Mouse (Mus musculus) E14TG2a.4 (cell line): ENCODE measurements around the gene Atp2b4.

Experiments used
- CTCF ChIP-seq: conservative IDR thresholded peaks from 2 replicates; pipeline ENCODE4 v1.5.1; 2014; ENCODE audit warnings: low read length
- NANOG ChIP-seq: IDR thresholded peaks from 2 replicates; pipeline ENCODE4 v1.6.1; 2014; ENCODE audit warnings: borderline replicate concordance, low read length, mixed read lengths
- POU5F1 ChIP-seq: IDR thresholded peaks from 2 replicates; pipeline ENCODE4 v1.6.1; 2014; ENCODE audit warnings: low read length, borderline replicate concordance

GRCm38 (mm10) chr1:133808020-133808419 is 7.2 kb upstream of the Atp2b4 start:
- no peak for TF ChIP-seq CTCF
- TF ChIP-seq POU5F1 = no peak
- TF ChIP-seq NANOG = no peak
